Mouse (Mus musculus) activated CD4-positive, CD25-positive, alpha-beta regulatory T cell, adult 4 months (primary cell): Measurements from ENCODE around the gene Upk3bl. TPM values are rescaled to one million over a fixed set of nuclear protein-coding genes. Genes with fewer than 3 reads are reported as not detected.

Experiments used
- ATAC-seq: one replicate; pipeline ENCODE4 v1.8.0; 2017
- polyA plus RNA-seq, 2 experiments: library from polyadenylated mRNA; unstranded; fragments of 100-300 nt; shearing (Covaris generic); gene quantifications; one replicate each; pipeline ENCODE4 v1.2.1; 2017

Gene Upk3bl
- polyA plus RNA-seq: not detected

- no peak for ATAC-seq
Observed at GRCm38 (mm10) chr5:136054301-136055077, at the start of gene Upk3bl. Gene Upk3bl (plus strand): TSS chr5:136054492.

GRCm38 (mm10) chr5:136004537-136004936, 49.8 kb upstream of the Upk3bl start:
- no peak for ATAC-seq

- no peak for ATAC-seq
Observed at GRCm38 (mm10) chr5:136007745-136008144, 46.5 kb upstream of the Upk3bl start.

- no peak for ATAC-seq
Observed at GRCm38 (mm10) chr5:136014877-136015276, 39.4 kb upstream of the Upk3bl start.

GRCm38 (mm10) chr5:136015586-136015985, 38.7 kb upstream of the Upk3bl start:
- no peak for ATAC-seq

- no peak for ATAC-seq
Observed at GRCm38 (mm10) chr5:136016014-136016876, 38.0 kb upstream of the Upk3bl start.

GRCm38 (mm10) chr5:136017262-136017661, 37.0 kb upstream of the Upk3bl start:
- no peak for ATAC-seq

GRCm38 (mm10) chr5:136018726-136019125, 35.6 kb upstream of the Upk3bl start:
- ATAC-seq: no peak

- ATAC-seq: no peak
Observed at GRCm38 (mm10) chr5:136019907-136020306, 34.4 kb upstream of the Upk3bl start.

- no peak for ATAC-seq
Observed at GRCm38 (mm10) chr5:136025712-136026111, 28.6 kb upstream of the Upk3bl start.

GRCm38 (mm10) chr5:136026859-136027258, 27.4 kb upstream of the Upk3bl start:
- ATAC-seq: no peak

- ATAC-seq: no peak
Observed at GRCm38 (mm10) chr5:136027612-136028311, 26.5 kb upstream of the Upk3bl start.

- no peak for ATAC-seq
Observed at GRCm38 (mm10) chr5:136034868-136035267, 19.4 kb upstream of the Upk3bl start.

- ATAC-seq: no peak
Observed at GRCm38 (mm10) chr5:136035285-136035684, 19.0 kb upstream of the Upk3bl start.

GRCm38 (mm10) chr5:136036667-136037066, 17.6 kb upstream of the Upk3bl start:
- no peak for ATAC-seq

- no peak for ATAC-seq
Observed at GRCm38 (mm10) chr5:136038258-136039214, 15.8 kb upstream of the Upk3bl start, which contains the start of gene Upk3b. Gene Upk3b (plus strand): TSS chr5:136038496.

GRCm38 (mm10) chr5:136040210-136040609, 14.1 kb upstream of the Upk3bl start:
- ATAC-seq: no peak

GRCm38 (mm10) chr5:136041260-136041659, 13.0 kb upstream of the Upk3bl start:
- ATAC-seq: no peak

- no peak for ATAC-seq
Observed at GRCm38 (mm10) chr5:136041666-136042065, 12.6 kb upstream of the Upk3bl start.

- no peak for ATAC-seq
Observed at GRCm38 (mm10) chr5:136044865-136045264, 9.4 kb upstream of the Upk3bl start.

GRCm38 (mm10) chr5:136045408-136045807, 8.9 kb upstream of the Upk3bl start:
- ATAC-seq: no peak

- no peak for ATAC-seq
Observed at GRCm38 (mm10) chr5:136045987-136046386, 8.3 kb upstream of the Upk3bl start.
